Mouse (Mus musculus): ENCODE results near the gene Kcnk7. TPM values are rescaled to one million over a fixed set of nuclear protein-coding genes. Genes with fewer than 3 reads are reported as not detected.
"Not testable (repeated sequence)": the region's sequence is repeated elsewhere in the genome, so short reads cannot be mapped to it uniquely, and the experiment has no call there.

Kcnk7 gene
- not detected for total RNA-seq (2021)
- long read RNA-seq, experiment 1, partial matches to known transcripts = 0 of 2 reads
- long read RNA-seq, experiment 1, other reads (novel, unspliced or antisense) = 2 of 2 reads
- long read RNA-seq, experiment 2, partial matches to known transcripts = 0 of 3 reads
- long read RNA-seq, experiment 2, other reads (novel, unspliced or antisense) = 3 of 3 reads

- intact Hi-C loops (cut with DNase I) = no loop called here
- DNase-seq (ENCODE audit: low spot score in 2 of 2) = no peak
Observed at GRCm38 (mm10) chr19:5704163-5704800, at the start of gene Kcnk7. Kcnk7 (plus strand) TSS chr19:5704367.

DNA sequence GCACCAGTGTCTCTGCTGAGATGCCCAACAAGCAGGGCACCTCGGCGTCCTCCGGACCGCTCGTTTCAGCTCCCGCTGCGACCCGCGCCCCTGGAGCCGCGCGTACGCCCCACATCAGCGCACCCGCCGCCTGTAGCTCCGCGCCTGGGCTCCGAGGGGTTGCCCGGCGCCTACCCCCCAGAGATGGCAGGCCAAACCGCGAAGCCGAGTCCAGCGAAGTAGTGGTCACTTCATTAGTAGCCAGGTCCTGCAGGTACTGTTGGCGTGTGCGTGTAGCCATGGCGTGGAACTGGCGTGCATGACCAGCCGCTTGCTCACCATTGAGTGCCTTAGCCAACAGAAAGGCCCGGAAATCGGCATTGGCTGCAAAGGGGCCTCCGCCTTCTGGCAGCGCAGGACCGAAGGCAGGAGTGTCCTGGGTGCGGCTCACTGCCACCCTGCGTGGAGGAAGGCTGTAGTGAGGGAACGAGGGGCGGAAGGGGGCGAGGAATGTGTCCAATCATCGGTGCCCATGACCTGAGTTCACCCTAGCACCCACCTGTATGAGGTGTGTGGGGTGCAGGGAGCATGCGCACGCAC lies 49.4 kb upstream of the Kcnk7 start:
- intact Hi-C loops (cut with DNase I) = no loop called here
- no peak for DNase-seq (ENCODE audit: low spot score in 2 of 2)

- DNase-seq (ENCODE audit: low spot score in 2 of 2) = peak; percentile 35 to 60
- intact Hi-C loops (cut with DNase I) = no loop called here
Observed at GRCm38 (mm10) chr19:5660942-5661751, 43.0 kb upstream of the Kcnk7 start.

DNA sequence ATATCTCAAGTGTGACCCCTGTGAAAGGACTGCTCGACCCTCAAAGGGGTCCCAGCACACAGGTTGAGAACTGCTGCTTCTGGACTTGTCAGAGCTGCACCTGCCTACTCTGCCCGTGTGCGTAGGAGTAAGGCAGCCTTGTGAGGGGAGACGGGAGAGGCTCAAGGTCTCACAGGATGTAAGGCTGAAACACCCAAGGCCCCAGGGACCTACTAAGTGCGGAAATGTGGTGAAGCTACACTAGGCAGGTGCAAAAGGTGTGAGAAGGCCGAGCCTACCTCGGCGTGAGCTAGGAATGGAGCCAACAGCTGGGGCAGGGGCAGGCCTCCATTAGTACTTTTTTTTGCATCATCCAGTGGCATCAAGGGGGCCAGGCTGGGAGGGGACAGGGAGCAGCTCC lies 41.9 kb upstream of the Kcnk7 start:
- no peak for DNase-seq (ENCODE audit: low spot score in 2 of 2)
- intact Hi-C loops (cut with DNase I) = no loop called here

GRCm38 (mm10) chr19:5662981-5663913 lies 40.9 kb upstream of the Kcnk7 start, which contains the start of gene Sipa1:
Sipa1 (minus strand) TSS chr19:5663707.
- intact Hi-C loops (cut with DNase I) = no loop called here
- DNase-seq (ENCODE audit: low spot score in 2 of 2) = peak; percentile 68 to 73

GRCm38 (mm10) chr19:5664669-5665257 lies 39.4 kb upstream of the Kcnk7 start:
- DNase-seq (ENCODE audit: low spot score in 2 of 2) = no peak
- intact Hi-C loops (cut with DNase I) = no loop called here

- intact Hi-C loops (cut with DNase I) = no loop called here
Observed at GRCm38 (mm10) chr19:5665465-5665864, 38.7 kb upstream of the Kcnk7 start.

DNA sequence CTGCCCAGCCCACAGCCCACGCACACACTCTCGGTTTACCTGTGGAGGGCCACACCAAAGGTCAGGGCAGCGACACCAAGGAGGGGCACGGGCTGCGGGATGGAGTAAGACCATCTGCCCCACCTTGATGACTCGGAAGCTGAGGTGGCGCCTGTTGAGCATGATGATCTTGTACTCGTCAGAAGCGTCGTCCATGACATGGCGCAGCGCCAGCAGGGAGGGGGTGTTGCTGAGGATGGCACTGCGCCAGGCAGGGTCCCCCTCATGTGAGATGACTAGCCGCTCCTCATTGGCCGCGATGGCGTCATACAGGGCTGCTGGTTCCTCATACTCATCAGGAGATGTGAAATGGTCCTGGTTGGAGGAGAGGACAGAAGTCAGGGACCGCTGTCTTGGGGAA lies 37.8 kb upstream of the Kcnk7 start:
- no peak for DNase-seq (ENCODE audit: low spot score in 2 of 2)
- intact Hi-C loops (cut with DNase I) = no loop called here

More at GRCm38 (mm10) chr19:5665465-5665864, 38.7 kb upstream of the Kcnk7 start:
- DNase-seq (ENCODE audit: low spot score in 2 of 2) = no peak

GRCm38 (mm10) chr19:5668372-5668771 lies 35.8 kb upstream of the Kcnk7 start:
- intact Hi-C loops (cut with DNase I) = no loop called here
- no peak for DNase-seq (ENCODE audit: low spot score in 2 of 2)

- DNase-seq (ENCODE audit: low spot score in 2 of 2) = no peak
Observed at GRCm38 (mm10) chr19:5680432-5680831, 23.7 kb upstream of the Kcnk7 start.

GRCm38 (mm10) chr19:5684236-5684635 lies 19.9 kb upstream of the Kcnk7 start:
- DNase-seq (ENCODE audit: low spot score in 2 of 2) = no peak
- intact Hi-C loops (cut with DNase I) = no loop called here

More at GRCm38 (mm10) chr19:5680432-5680831, 23.7 kb upstream of the Kcnk7 start:
- intact Hi-C loops (cut with DNase I) = no loop called here

DNA sequence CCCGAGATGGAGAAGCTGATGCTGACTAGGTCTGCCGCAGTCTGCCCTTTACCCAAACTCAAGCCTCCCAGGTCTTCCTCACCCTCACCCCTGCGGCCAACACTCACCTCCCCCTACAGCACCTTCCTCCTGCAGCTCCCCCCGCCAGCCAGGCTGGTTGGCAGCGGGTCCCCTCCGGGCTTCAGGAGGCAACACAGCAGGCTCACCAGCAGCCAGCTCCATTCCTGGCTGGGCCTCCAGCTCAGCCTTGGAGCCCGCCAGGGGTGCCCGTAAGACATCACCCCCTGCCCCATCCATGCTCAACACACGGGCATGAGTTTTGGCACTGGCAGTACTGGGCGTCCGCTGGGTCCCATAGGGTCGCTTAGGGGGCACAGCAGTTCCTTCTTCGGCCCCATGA lies 19.2 kb upstream of the Kcnk7 start:
- intact Hi-C loops (cut with DNase I) = no loop called here
- DNase-seq (ENCODE audit: low spot score in 2 of 2) = no peak

- no peak for DNase-seq (ENCODE audit: low spot score in 2 of 2)
- intact Hi-C loops (cut with DNase I) = no loop called here
Observed at GRCm38 (mm10) chr19:5685431-5685830, 18.7 kb upstream of the Kcnk7 start.

GRCm38 (mm10) chr19:5685861-5686260 lies 18.3 kb upstream of the Kcnk7 start:
- intact Hi-C loops (cut with DNase I) = no loop called here

DNA sequence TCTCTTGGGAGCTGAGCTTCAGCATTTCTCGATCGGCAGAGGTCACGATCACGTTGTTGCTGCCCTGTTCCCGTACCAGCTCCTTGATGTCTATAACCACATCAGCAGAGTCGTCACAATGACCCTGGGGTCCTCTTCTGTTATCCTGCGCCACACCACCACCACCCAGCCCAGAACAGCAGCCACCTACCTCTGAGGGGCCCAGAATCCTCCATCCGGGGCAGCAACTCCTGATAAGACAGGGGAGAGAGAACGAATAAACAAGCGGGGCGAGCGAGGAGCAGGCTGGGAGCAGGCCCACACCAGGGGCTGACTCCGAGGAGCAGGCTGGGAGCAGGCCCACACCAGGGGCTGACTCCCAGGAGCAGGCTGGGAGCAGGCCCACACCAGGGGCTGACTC lies 17.7 kb upstream of the Kcnk7 start:
- no peak for DNase-seq (ENCODE audit: low spot score in 2 of 2)
- intact Hi-C loops (cut with DNase I) = no loop called here

More at GRCm38 (mm10) chr19:5685861-5686260, 18.3 kb upstream of the Kcnk7 start:
- DNase-seq (ENCODE audit: low spot score in 2 of 2) = no peak

DNA sequence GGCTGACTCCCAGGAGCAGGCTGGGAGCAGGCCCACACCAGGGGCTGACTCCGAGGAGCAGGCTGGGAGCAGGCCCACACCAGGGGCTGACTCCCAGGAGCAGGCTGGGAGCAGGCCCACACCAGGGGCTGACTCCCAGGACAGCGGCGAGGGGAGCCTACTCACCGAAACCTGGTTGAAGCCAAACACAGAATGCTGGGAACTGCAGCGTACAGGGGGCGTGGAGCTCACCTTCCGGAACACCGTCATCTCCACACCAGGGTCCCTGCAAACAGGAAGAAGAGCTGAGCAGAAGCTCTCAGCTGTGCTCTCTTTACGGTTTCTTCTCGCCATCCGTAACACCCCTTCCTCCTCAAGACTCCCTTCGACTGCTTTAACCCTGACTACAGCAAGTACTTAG lies 17.2 kb upstream of the Kcnk7 start:
- DNase-seq (ENCODE audit: low spot score in 2 of 2); intact Hi-C loops (cut with DNase I): not testable (repeated sequence)

- no peak for DNase-seq (ENCODE audit: low spot score in 2 of 2)
- intact Hi-C loops (cut with DNase I) = no loop called here
Observed at GRCm38 (mm10) chr19:5687738-5688137, 16.4 kb upstream of the Kcnk7 start.

DNA sequence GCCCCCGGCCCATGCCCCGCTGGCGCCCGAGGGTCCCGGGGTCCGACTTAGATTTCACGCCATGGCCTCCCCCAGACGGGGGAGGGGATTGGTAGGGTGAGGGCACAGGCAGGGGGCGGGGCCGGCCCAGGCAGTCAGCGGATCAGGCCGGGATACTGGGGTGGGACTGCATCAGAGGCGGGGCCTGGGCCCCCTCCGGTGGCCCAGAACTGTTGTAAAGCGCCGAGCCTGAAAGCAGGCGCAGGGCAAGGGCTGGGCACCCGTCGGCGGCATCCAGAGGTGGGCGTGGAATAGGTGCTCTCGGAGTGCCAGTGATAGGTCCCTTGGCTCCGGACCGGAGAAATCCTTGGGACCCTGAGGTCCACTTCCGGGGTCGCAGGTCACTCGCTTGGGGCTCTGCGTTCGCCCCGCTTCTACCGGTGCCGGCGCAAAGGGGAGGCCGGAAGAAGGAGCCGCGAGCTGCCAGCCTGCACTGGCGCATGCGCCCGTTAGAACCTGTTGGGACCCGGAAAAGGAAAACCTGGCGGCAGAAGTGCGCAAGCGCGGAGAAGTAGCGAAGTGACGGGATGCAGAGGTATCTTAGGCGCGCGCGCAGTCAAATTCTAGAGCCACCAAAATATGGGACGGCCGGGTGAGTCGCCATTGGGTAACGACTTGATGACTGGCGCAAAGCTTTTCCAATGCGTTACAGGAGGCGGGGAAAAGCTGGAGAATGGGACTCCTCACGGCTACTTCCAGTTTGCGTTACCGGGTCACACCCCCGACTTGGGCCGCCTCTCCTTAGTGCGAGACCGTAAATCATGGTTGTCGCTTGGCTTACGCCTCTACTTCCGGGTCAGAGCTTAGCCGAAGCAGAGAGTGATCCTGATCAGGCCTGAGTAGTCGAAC lies 15.7 kb upstream of the Kcnk7 start, which contains the start of the genes Map3k11 and Pcnx3:
TSS of gene Map3k11 (plus strand) at position 543 of the 888 bp plus-strand sequence.
TSS of gene Pcnx3 (minus strand) at position 709 of the 888 bp plus-strand sequence.
- intact Hi-C loops (cut with DNase I) = no loop called here

More for the DNA sequence above, 15.7 kb upstream of the Kcnk7 start, which contains the start of the genes Map3k11 and Pcnx3:
- DNase-seq (ENCODE audit: low spot score in 2 of 2) = peak; percentile 98 to 99
